Mouse (Mus musculus) intestine, embryonic 14.5 days (tissue): ENCODE results near the gene Slc1a2. TPM values are rescaled to one million over a fixed set of nuclear protein-coding genes. Genes with fewer than 3 reads are reported as not detected.
A peak's percentile ranks its signal among the peaks of the same experiment; 100 is the strongest.

Experiments
- ATAC-seq: fragments of 200-750 bp; cut with Nextera tagmentation; replicated peaks from 2 replicates; pipeline ENCODE4 v1.8.0; 2017; ENCODE audit warnings: low read depth, moderate number of reproducible peaks, moderate TSS enrichment, moderate library complexity; ENCODE audit not compliant: low FRiP score, low TSS enrichment
- DNase-seq: peaks from one replicate; pipeline ENCODE4 v3.0.0-alpha.2; 2018; ENCODE audit warnings: low spot score
- H3K27ac ChIP-seq: fragments of 300-500 bp; sonication (generic); 2 replicates; pipeline ENCODE4 v1.5.1; 2014; ENCODE audit warnings: low read depth, mild to moderate bottlenecking, control low read depth
- H3K27me3 ChIP-seq: fragments of 300-500 bp; sonication (generic); replicated peaks from 2 replicates; pipeline ENCODE4 v1.6.1; 2014; ENCODE audit warnings: low read length, control low read depth; ENCODE audit not compliant: control insufficient read depth, insufficient read depth
- H3K36me3 ChIP-seq: fragments of 300-500 bp; sonication (generic); 2 replicates; pipeline ENCODE4 v1.6.1; 2014; ENCODE audit warnings: low read length, control low read depth; ENCODE audit not compliant: control insufficient read depth, insufficient read depth
- H3K4me1 ChIP-seq: fragments of 300-500 bp; sonication (generic); replicated peaks from 2 replicates; pipeline ENCODE4 v1.6.1; 2014; ENCODE audit warnings: low read length, control low read depth, mixed read lengths; ENCODE audit not compliant: control insufficient read depth, insufficient read depth
- H3K4me2 ChIP-seq: fragments of 300-500 bp; sonication (generic); 2 replicates; pipeline ENCODE4 v1.6.1; 2014; ENCODE audit warnings: low read length
- H3K4me3 ChIP-seq: fragments of 300-500 bp; sonication (generic); 2 replicates; pipeline ENCODE4 v1.5.1; 2014; ENCODE audit warnings: low read depth, low read length, control low read depth, mixed read lengths
- H3K9ac ChIP-seq: fragments of 300-500 bp; sonication (generic); 2 replicates; pipeline ENCODE4 v1.6.1; 2014; ENCODE audit warnings: mild to moderate bottlenecking, low read length
- H3K9me3 ChIP-seq: fragments of 300-500 bp; sonication (generic); 2 replicates; pipeline ENCODE4 v1.6.1; 2016; ENCODE audit warnings: low read length, control low read depth; ENCODE audit not compliant: control insufficient read depth
- WGBS: fragments of 180-500 bp; shearing (Covaris S2); extraction: QIAGEN DNeasy Blood & Tissue Kit; methylation state at CpG from one replicate; pipeline ENCODE4 v1.1.7; 2014; 5-methylcytosine and 5-hydroxymethylcytosine counted together
- polyA plus RNA-seq: library from polyadenylated mRNA; unstranded; fragments of >200 nt; fragmentation: Nextera tagmentation; extraction: Ambion mirVana; gene quantifications from 2 replicates; pipeline ENCODE4 v1.2.1, GENCODE M21; 2014

Slc1a2 gene
- polyA plus RNA-seq, 1 experiment from 2014 or later: 0.78 TPM

DNA sequence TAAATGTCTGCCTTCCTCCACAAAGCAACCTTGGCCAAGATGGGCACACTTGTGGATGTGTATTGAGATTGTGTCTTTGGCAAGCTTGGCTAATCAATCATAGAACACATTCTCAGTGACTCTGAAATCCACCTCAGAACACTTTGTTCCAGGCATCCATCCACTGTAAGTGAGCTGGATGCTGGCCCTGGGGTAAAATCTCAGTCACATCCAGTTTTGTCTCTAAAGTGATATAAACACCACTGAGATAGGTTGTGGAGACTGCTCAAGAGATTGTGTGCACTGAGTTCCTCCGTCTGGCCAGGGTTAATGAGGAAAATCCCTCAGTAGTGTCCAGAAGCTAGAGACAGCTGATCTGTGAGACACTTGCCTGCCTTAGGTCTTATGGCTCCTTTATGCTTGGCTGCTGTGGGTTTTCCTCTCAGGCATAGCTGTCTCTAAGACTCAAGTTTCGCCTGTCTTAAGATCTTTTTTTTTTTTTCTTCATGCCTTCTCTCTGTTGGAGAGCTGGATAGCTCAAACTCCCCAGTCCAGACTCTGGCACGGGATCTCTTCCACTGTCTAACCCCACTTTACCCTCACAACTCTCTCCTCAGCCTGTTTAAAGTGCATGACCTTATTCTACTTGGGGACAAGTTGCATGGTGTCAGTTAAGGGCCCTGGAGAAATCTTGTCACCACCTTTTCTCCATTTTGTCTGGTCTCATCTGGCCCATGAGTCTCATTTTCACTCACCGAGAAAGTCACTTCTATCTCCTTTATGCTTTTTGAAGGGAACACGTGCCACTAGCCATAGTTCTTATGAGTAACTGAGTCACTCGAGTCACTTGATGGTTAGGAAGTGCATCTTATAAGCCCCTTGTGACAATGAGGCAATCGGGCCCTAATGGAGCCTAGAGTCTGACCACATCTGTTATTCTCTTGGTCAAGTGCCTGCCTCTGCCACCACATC lies 54.5 kb downstream of the Slc1a2 start:
- Histone ChIP-seq H3K9ac (no peak overlapping the region), H3K4me2 (no peak overlapping the region), H3K27me3 (no peaks in the 10 kb centered on the region), H3K4me1 (no peaks in the 10 kb centered on the region), H3K27ac (no peak overlapping the region), H3K36me3 (no peaks in the 10 kb centered on the region), H3K9me3 (no peaks in the 10 kb centered on the region), H3K4me3 (no peak overlapping the region)
- 81% methylated on average over 7 of the region's 7 CpGs for WGBS
- no peak for ATAC-seq
- no peak for DNase-seq

DNA sequence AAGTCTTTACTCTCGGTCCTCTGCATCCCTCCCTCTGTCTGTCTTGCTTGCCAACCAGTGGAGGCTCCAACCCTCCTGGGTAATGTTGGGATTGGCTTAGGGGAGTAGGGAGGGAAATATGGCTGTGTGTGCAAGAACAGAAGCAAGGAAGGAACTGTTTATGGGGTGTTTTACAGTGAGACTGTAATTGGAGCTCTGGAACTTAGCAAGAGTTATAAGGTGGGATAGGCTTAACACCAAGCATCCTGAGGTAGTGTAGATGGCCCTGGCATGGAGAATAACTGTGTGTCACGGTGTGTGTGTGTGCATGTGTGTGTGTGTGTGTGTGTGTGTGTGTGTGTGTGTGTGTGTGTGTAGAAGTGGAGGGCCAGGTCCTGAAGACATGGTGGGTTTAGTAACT lies 55.9 kb downstream of the Slc1a2 start:
- 81% methylated on average over 2 of the region's 2 CpGs for WGBS
- Histone ChIP-seq H3K27ac (no peak overlapping the region), H3K9me3 (no peaks in the 10 kb centered on the region), H3K4me3 (no peak overlapping the region), H3K36me3 (no peaks in the 10 kb centered on the region), H3K4me1 (no peaks in the 10 kb centered on the region), H3K9ac (no peak overlapping the region), H3K27me3 (no peaks in the 10 kb centered on the region), H3K4me2 (no peak overlapping the region)
- no peak for DNase-seq
- no peak for ATAC-seq

DNA sequence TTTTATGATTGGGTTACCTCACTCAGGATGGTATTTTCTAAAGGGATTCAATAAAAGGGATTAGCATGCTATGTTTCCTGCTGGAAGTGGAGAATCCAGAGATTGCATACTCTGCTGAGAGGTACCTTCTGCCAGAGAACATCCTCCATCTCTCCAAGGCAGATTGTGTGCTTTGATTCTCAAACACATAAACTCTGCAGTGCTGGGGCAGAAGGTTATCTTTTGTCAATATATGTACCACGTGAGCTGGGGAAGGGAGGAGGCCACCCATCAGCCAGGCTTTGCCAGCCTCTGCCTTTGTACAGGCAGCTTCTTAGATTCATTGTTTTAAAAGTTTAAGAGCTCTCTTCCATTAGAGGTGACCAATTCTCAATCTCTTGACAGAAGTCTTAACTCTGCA lies 57.3 kb downstream of the Slc1a2 start:
- Histone ChIP-seq H3K9ac (no peak overlapping the region), H3K9me3 (no peaks in the 10 kb centered on the region), H3K27ac (no peak overlapping the region), H3K27me3 (no peaks in the 10 kb centered on the region), H3K4me1 (no peaks in the 10 kb centered on the region), H3K36me3 (no peaks in the 10 kb centered on the region), H3K4me3 (no peak overlapping the region), H3K4me2 (no peak overlapping the region)
- 15% methylated on average over 1 of the region's 1 CpGs for WGBS
- ATAC-seq (peak; percentile 76), DNase-seq (no peak)

DNA sequence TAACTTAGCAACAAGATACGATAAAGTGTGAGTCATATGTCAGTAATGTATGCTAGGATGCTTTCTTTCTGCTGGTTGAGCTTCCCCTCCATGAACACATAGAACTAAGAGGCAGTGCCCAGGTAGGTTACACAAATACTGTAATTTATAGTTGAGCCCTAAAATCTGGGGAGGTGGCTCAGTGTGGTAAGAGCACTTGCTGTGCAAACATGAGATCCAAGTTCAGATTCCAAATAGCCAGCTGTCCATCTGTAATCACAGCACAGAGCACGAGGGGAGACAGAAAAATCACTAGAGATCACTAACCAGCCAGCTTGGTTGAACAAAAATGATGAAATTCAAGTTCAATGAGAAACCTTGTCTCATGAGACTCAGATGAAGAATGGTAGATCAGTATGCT lies 63.4 kb downstream of the Slc1a2 start:
- ATAC-seq: no peak
- no peak overlapping the region for H3K27ac ChIP-seq
- no peak overlapping the region for H3K4me2 ChIP-seq
- DNase-seq: no peak
- no peaks in the 10 kb centered on the region for H3K9me3 ChIP-seq
- no peaks in the 10 kb centered on the region for H3K27me3 ChIP-seq
- no peak overlapping the region for H3K4me3 ChIP-seq
- 67% methylated on average over 2 of the region's 2 CpGs for WGBS
- no peaks in the 10 kb centered on the region for H3K4me1 ChIP-seq
- H3K36me3 ChIP-seq: no peaks in the 10 kb centered on the region
- no peak overlapping the region for H3K9ac ChIP-seq

DNA sequence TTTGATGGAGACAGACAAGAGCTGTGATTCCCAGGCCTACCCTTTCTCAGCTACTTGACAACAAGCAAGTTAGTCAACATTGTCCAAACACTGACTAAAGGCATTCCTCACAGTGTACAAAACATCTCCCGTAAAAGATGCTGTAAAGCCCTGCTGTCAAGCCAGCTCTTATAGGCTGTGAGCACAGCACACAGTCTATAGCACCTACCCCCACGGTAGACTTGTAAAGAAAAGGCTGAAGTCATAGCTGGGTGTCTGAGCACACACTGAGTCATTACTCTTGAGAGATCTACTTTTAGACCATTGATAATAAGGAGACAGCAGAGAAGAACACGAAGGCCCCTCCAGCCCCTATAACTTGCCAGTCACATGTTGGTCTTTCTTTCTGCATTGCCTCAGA lies 66.6 kb downstream of the Slc1a2 start:
- H3K4me3 ChIP-seq: no peak overlapping the region
- H3K36me3 ChIP-seq: no peaks in the 10 kb centered on the region
- no peak for ATAC-seq
- no peaks in the 10 kb centered on the region for H3K27me3 ChIP-seq
- H3K4me1 ChIP-seq: no peaks in the 10 kb centered on the region
- WGBS: 76% methylated on average over 3 of the region's 3 CpGs
- DNase-seq: no peak
- H3K9ac ChIP-seq: no peak overlapping the region
- no peaks in the 10 kb centered on the region for H3K9me3 ChIP-seq
- H3K4me2 ChIP-seq: no peak overlapping the region
- H3K27ac ChIP-seq: no peak overlapping the region

DNA sequence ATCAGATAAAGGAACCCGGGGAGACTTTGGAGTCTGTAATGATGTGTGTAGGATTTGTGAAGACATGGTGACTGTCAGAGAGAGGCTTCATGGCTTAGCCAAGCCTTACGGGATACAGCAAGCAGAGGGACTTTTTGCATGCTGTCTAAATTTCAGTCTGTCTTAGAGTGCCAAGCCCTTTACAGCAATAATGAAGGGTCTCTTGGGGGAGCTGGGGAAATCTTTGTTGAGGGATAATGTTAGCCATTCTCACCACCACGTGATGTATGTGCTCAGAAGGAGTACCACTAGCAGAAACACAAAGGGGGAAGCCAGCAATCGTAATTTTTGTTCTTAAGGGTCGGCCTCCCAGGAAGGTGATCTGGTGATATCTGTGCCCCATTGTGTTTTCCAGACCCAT lies 71.9 kb downstream of the Slc1a2 start:
- H3K27me3 ChIP-seq: no peaks in the 10 kb centered on the region
- no peak for DNase-seq
- H3K4me1 ChIP-seq: no peaks in the 10 kb centered on the region
- H3K4me2 ChIP-seq: no peak overlapping the region
- ATAC-seq: no peak
- WGBS: 80% methylated on average over 5 of the region's 5 CpGs
- H3K36me3 ChIP-seq: no peaks in the 10 kb centered on the region
- no peaks in the 10 kb centered on the region for H3K9me3 ChIP-seq
- no peak overlapping the region for H3K27ac ChIP-seq
- no peak overlapping the region for H3K4me3 ChIP-seq
- H3K9ac ChIP-seq: no peak overlapping the region

DNA sequence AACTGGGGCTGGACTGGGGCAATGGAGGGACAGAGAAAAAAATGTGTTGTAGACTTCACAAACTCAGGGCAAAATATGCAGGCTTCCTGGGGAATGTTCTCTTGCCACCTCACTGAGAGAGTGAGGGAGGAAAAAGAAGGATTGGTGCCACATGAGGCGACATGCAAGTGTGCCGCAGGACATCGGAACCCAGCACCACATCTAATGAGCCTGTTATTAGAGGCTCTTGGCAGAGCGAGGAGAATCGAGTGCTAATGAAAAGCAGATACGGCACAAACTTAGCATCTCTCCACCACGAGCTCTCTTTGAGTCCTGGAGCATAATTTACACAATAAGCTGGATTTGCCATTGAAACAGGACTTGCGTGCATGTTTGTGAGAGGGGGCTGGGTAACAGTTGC lies 72.3 kb downstream of the Slc1a2 start:
- no peaks in the 10 kb centered on the region for H3K9me3 ChIP-seq
- no peaks in the 10 kb centered on the region for H3K36me3 ChIP-seq
- H3K4me3 ChIP-seq: no peak overlapping the region
- H3K4me2 ChIP-seq: no peak overlapping the region
- no peaks in the 10 kb centered on the region for H3K27me3 ChIP-seq
- no peak for ATAC-seq
- WGBS: 87% methylated on average over 8 of the region's 8 CpGs
- no peak overlapping the region for H3K27ac ChIP-seq
- no peak for DNase-seq
- no peak overlapping the region for H3K9ac ChIP-seq
- no peaks in the 10 kb centered on the region for H3K4me1 ChIP-seq

DNA sequence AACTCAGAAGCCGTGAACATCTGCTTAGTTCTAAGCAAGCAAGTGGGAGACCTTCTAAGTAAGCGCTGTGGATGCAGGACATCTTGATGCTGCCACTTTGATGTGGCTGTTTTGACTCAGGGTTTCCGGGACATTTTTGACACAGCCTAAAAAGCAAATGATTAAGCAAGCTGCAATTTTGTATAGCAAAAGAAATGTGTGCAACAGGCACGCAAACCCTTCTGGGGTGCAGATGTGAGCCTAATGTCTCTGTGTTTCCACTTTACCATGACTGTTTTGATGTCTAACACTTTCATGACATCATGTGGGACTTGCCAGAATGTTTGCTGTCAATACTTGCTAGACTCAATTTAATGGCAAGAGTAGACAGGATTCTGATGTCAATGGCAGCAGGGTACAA lies 74.7 kb downstream of the Slc1a2 start:
- Histone ChIP-seq H3K27ac (no peak overlapping the region), H3K4me1 (no peaks in the 10 kb centered on the region), H3K4me3 (no peak overlapping the region), H3K4me2 (no peak overlapping the region), H3K27me3 (no peaks in the 10 kb centered on the region), H3K9ac (no peak overlapping the region), H3K36me3 (no peaks in the 10 kb centered on the region), H3K9me3 (no peaks in the 10 kb centered on the region)
- DNase-seq (no peak), ATAC-seq (no peak)
- 88% methylated on average over 4 of the region's 4 CpGs for WGBS

DNA sequence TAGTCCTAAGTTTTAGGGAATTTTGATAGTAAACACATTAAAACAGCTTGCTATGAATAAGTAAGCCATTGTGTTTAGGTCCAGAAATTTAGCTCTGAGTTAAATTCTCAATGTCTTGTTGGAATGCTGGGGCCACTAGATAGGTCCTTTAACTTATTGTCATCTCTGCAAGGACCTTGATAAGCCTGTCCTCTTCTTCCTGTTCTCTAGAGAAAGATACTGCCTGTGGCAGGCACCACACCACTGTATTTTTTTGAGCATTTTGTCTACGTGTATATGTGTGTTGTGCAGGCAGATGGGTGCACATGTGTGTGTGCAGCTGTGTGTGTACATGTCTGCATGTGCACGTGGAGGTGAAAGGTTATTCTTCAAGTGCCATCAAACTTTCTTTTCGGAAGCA lies 75.6 kb downstream of the Slc1a2 start:
- ATAC-seq (no peak), DNase-seq (no peak)
- H3K36me3 ChIP-seq: no peaks in the 10 kb centered on the region
- no peaks in the 10 kb centered on the region for H3K9me3 ChIP-seq
- no peak overlapping the region for H3K4me3 ChIP-seq
- H3K27ac ChIP-seq: no peak overlapping the region
- no peak overlapping the region for H3K9ac ChIP-seq
- H3K27me3 ChIP-seq: no peaks in the 10 kb centered on the region
- H3K4me1 ChIP-seq: no peaks in the 10 kb centered on the region
- no peak overlapping the region for H3K4me2 ChIP-seq
- WGBS: 85% methylated on average over 3 of the region's 3 CpGs
